Mouse (Mus musculus): ENCODE data around the gene Bcor.
A peak's percentile ranks its signal among the peaks of the same experiment; 100 is the strongest.

Bcor gene

GRCm38 (mm10) chrX:12151269-12151995 is 8.7 kb downstream of the Bcor start:
- DNase-seq (ENCODE audit: low spot score): peak; percentile 72

GRCm38 (mm10) chrX:12150425-12150824 is 9.7 kb downstream of the Bcor start:
- peak; percentile 82 for DNase-seq (ENCODE audit: low spot score)

- no peak for DNase-seq (ENCODE audit: low spot score)
These were observed 13.9 kb downstream of the Bcor start for GRCm38 (mm10) chrX:12146263-12146662.

DNA sequence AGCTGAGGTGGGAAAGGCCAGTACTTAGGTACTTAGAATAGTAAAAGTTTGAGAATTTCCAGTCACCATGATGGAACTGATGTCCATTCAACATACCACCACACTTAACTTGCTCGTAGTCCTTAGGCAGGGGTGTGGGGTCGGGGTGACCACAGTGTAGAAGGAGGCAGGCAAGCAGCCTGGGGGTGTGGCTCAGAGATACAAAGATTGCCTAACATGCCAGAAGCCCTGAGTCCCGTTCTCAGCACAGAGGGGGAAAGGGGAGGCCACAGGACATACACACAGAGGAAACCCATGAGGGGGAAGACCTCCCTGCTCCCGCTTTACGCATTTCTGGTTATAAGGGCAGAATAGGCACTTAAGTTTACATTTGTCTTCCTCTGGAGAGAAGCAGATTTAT is 17.3 kb downstream of the Bcor start:
- DNase-seq (ENCODE audit: low spot score): no peak

DNA sequence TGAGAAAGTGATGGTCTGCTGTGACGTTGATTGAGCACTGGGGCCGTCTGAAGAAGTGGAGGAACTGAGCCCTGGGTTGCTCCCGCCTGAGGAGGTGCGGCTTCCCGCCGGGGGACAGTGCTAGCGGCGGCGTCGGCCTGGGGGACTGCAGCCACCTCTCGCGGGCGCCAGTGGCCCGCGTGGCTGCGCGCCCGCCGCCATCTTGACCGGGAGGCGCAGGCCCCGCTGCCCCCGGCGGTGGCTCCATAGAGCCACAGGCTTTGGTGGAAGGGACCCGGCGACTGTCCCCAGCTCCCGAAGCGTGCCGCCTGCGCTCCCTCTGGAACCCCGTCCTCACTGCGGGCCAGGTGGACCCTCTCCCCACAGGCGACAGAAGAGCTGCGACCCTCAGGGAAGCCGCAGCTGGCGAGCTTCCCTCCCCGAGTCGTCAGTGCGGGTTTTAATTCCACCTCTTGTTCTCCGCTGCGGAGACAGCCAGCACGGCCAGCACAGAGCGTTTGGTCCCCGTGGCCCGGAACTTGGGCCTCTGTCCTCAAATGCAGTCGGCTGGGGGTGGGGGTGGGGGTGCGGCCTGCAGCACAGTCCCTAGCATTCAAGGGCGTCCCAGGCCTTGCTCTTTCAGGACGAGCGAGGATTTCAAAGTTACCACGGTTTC is 19.9 kb downstream of the Bcor start:
- DNase-seq (ENCODE audit: low spot score): peak; percentile 8

DNA sequence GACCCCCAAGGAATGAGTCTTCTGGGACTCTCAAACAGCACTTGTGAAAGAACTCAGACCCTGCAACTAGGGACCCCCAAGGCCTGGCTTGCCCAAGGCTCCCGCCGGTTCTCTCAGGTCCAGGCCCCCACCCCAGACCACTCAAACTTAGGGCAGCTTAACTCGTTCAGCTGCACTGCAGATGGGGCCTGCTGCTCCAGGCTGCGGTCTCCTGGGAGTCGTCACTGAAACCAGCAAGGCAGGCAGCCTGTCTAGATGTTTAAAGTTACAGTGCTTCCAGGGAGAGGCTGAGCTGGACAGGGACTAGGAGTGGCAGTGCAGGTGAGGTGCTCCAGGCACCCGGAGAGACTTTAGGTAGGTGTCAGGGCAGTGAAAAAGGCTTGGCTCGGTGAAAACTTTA is 21.9 kb downstream of the Bcor start:
- peak; percentile 62 for DNase-seq (ENCODE audit: low spot score)

- DNase-seq (ENCODE audit: low spot score): peak; percentile 49
These were observed 23.0 kb downstream of the Bcor start for GRCm38 (mm10) chrX:12137121-12137521.

DNA sequence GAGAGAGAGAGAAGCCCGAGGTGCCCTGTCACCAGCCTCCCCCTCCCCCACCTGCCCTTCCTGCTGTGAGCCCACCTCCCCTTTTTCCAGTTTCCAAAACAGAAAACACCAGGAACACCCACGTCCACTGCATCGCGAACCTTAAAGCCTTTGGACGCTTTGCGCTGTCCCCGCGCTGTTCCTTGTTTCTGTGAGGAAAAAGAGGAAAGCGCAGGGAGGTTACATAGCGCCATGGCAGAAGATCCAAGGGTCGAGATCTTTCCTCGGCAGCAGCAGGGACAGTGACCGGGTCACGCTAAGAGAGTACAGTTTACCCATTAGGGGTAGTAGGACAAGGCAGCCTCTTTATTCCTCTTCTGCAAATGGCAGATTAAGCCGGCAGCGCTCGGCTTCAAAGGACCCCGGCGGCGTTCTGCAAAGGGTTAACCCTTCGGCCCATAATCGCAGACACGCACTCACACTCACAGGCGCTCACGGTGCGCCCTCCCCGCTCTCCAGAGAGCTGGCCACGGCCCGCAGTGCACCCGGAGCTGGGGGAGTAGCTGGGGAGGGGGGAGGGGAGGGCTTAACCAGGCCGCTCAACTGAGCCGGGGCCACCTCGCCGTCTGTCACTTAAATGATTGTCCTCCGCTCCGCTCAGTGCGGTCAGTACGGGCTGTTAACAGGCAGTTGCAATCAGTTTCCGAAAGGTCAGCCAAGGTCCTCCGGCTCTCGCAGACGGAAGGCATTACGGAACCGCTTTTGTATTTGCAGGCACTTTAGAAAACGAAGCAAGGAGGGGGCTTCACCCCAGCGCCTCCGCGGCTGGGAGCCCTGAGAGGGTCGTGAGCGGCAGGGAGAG is 23.7 kb downstream of the Bcor start:
- DNase-seq (ENCODE audit: low spot score): peak; percentile 58

GRCm38 (mm10) chrX:12135121-12136111 is 24.7 kb downstream of the Bcor start:
- DNase-seq (ENCODE audit: low spot score): peak; percentile 82

DNA sequence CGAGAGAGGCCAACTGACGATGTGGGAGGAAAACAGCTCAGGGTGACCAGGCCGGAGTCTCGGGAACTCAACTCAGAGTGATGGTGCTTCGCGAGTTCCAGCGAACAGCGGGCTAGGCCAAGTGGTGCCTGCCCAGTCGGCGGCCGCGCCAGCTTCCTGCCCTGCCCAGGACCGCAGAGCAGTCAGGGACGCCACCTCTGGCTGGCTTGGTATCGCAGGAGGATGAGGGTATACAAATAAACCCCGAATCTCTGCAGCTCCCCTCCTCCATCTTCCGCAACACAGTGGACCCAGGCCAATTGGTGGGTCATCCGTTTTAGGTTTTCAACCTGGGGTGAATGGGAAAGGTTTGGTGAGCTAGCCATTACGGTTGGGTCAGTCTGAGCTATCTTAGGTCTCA is 25.6 kb downstream of the Bcor start:
- peak; percentile 81 for DNase-seq (ENCODE audit: low spot score)

GRCm38 (mm10) chrX:12133836-12134431 is 26.2 kb downstream of the Bcor start:
- DNase-seq (ENCODE audit: low spot score): no peak

DNA sequence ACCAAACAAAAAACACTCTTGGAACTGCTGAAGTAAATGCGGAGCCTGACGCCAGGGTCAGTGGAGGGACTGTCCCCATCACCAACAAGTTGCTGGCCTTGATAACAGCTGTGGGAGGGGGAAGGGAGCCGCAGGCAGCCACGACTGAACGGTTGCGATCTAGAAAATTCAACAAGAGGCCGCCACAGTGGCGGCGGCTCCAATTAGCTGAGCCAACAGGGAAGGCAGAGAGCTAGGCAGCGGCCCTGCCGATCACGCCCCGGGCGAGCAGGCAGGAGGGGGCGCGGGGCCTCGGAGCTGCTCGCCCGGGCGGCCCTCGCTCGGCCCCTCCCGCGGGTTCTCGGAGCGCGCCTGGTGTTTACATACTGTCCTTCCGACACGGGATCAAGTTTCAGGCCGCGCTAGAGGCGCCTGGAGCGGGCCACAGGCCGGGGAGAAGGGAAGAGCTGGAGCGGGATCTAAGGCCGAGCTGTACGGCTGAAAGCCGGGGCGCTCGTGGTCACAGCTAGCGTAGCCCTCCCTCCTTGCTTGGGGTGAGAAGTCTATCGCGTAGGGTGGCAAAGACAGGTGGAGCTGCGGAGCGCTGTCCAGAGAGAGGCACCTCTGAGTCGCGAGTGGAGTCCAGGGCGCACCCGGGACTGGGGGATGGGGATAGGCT is 26.8 kb downstream of the Bcor start:
- peak; percentile 68 for DNase-seq (ENCODE audit: low spot score)

- DNase-seq (ENCODE audit: low spot score): no peak
These were observed 27.5 kb downstream of the Bcor start for GRCm38 (mm10) chrX:12132541-12133177.

DNA sequence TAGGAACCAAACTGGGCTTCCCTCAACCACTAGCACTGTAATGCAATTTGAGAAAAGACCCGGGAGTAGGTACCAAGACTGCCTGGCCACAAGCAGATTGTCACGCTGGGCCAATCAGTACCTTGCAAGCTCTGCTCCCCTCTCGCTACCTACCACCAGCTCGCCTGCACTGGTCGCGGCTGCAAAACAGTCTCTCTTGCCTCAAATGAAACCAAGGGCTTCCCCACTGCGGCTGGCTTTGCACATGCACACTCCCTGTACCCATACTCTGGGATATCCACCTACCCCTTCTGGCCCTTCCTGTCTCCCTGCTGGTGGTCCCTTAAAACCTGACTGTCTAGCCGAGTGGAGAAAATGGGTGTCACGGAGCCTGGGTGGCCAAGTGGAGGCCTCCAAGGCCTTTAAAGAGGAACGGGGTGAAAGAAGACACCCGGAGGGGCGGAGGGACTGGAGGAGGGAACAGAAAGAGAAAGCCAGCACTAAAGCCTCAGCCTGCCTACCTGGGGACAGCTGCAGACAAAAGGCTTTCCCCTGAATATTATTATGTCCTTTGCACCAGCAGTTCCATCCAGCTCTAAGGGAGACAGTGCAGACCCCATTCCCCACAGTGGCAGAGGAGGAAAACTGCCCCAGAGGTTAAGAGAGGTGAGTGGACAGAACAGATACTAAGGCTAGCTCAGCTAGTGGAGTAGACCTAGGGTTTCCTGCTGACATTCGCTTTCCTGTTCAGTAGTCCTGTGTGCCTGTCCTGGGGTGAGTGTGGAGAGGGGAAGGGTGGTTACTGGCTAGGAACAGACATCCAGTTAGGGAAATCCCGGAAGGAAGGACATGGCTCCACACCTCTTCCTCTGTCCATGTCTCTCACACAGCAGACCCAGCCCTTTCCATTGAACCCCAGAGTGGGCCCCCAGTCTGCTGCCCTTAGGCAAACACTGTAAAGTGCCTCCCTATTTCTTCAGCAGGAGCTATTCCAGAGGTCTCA is 30.0 kb downstream of the Bcor start:
- no peak for DNase-seq (ENCODE audit: low spot score)

DNA sequence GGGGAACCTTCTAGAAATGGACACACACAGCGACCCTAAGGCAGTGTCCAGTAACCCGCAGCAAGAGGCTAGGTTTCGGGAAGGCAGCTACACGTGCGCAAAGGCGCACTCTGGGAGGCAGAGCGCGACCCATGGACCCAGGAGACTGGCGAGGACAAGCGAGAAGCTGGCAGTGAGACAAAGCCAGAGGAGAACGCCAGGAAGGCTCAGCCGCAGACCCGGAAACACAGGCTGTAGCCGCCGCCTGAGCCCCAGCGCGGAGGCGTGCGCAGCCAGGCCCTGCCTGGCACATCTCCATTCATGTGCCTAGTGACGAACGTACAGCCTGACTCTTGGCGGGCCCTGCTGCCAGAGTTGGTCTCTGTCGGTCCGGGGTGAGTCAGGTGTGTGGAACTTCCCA is 30.9 kb downstream of the Bcor start:
- DNase-seq (ENCODE audit: low spot score): peak; percentile 77

DNA sequence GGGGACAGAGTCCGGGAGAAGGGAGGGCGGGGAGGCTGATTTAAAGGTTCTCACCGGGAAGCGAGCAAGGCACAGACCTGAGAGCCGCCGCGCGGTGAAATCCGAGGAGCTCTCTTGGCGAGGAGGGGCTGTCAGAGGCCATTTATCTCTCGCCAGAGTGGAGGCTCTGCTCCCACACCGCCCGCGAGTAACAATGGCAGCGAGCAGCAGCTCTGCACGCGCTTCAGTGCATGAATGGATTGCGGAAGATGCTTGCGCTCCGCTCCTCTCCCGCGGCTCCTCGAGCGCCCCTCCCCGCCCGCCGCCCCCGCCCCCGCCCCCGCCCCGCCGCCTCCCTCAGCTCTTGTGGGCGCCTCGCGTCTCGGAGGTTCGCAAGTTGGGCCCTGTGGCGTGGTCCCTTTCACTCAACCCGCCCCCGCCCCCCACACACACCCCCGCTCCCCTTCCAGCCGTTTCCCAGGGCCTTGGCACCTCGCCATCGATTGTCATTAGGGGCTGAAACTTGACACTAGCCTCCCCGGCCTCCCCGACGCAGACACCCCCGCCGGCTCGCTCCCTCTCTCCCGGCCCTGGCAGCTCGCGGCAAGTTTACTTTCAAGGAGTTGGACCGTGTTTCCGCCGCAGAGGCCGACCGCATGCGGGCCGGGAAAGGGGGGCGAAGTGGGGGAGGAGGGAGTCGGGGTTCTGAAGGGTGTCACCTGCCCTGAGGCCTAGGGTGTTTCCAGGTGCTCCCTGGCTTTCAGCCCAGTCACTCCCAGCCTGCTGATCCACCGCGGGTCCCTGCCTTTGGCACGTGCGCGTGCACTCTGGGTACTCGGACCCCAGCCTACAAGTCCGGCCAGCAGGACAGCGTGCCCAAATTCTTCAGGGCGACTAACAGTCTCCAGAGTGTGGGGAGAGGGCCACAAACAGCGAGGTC is 31.7 kb downstream of the Bcor start:
- peak; percentile 64 for DNase-seq (ENCODE audit: low spot score)

DNA sequence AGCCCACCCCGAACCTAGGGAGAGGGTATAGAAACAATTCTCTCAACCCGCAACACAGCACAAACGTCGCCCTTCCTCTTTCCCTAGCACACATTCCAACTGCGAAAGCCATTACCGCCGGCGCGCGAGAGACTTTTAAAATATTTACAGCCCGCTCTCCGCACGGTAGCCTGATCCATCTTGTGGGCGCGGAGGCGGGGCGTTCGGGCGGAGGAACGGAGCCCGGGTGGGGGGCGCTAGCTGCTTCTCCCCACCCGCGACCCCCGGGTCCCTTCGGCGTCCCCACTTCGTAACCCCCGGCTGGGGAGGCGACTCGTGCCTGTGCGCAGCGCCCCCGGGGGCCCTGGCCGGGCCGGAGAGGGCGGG is 32.4 kb downstream of the Bcor start:
- no peak for DNase-seq (ENCODE audit: low spot score)

DNA sequence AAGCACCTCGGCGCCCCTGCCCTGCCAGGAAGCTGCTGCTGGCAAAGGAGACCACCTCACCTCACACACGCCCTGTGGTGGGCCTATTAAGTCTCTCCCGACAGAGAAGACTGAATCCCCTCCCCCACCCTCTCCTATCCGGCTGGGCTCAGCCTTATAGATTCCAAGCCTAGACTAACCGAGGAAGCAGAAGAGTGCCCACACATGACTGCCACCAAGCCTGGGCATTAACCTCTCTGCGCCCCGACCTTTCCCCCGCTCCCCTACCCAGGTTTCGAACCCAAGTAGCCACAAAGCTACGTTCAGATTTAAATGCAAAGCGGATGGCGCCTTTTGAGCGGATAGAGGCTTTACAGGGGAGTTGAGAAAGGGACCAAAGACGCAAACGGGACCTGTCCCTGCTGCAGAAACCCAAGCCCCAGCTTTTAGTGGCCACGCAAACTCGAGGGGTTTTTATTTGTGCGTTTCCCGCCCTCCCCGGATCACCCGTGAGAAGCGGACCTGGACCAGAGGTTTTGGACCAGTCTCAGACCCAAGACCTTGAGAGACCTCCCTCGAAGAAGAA is 33.0 kb downstream of the Bcor start:
- DNase-seq (ENCODE audit: low spot score): no peak
